Mouse (Mus musculus) lung, postnatal 0 days (tissue): Measurements from ENCODE around the gene Lbhd2.

Source experiments
- CTCF ChIP-seq: IDR thresholded peaks from 2 replicates; pipeline ENCODE4 v1.5.1; 2016; ENCODE audit warnings: antibody characterized with exemption, mild to moderate bottlenecking
- EP300 ChIP-seq: IDR thresholded peaks from 2 replicates; pipeline ENCODE4 v1.6.1; 2016; ENCODE audit warnings: antibody characterized with exemption, mild to moderate bottlenecking, control low read depth

- TF ChIP-seq CTCF (no peak), EP300 (no peak)
Measured at GRCm38 (mm10) chr12:111411631-111412355, 5.2 kb downstream of the Lbhd2 start.
